Mouse (Mus musculus): ENCODE results near the gene Cenps.

- TF ChIP-seq CTCF (IDR thresholded peaks at IDR 0.05; ENCODE audit: low read depth) (no peak), EP300 (optimal IDR thresholded peaks at IDR 0.05) (no peak)
These were observed 29.0 kb upstream of the Cenps start, which contains the start of gene Pgd for GRCm38 (mm10) chr4:149166215-149166946.
